Mouse (Mus musculus): ENCODE results near the gene Faf2.

DNA sequence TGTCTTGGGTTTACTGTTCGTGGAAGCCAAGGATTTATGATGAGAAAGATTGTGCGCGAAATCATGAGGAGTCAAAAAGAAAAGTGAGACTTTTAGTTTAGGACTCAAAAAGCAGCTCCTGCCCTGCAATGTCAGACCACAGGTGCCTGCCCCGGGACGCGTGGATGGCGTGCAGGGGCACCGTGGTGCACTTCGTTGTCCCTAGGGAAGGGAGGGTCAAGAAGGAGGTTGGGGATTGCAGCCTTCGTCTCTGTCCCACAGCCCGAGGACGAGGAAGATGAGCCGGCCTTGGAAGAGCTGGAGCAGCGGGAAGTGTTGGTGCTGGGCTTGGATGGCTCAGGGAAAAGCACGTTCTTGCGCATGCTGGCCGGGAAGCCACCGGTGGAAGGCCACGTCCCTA lies 46.1 kb upstream of the Faf2 start:
- no peak for TF ChIP-seq TAL1 (IDR thresholded peaks at IDR 0.05; ENCODE audit: low read length)
- TF ChIP-seq GATA1 (IDR thresholded peaks at IDR 0.05; ENCODE audit: low read length): no peak

Data from erythroblast, embryonic 14.5 days (primary cell).